Mouse (Mus musculus) myocyte (in vitro differentiated cells): ENCODE data around the gene Ttll11. TPM values are rescaled to one million over a fixed set of nuclear protein-coding genes. Genes with fewer than 3 reads are reported as not detected.

Experiments
- H3K27me3 ChIP-seq: one replicate; pipeline ENCODE4 v1.6.1; 2011; ENCODE audit not compliant: control insufficient read depth, insufficient read depth, insufficient read length
- H3K36me3 ChIP-seq: one replicate; pipeline ENCODE4 v1.6.1; 2011; ENCODE audit not compliant: control insufficient read depth, insufficient read depth
- H3K4me2 ChIP-seq: one replicate; pipeline ENCODE4 v1.6.1; 2011; ENCODE audit warnings: low read depth, control low read depth
- H3K4me3 ChIP-seq: one replicate; pipeline ENCODE4 v1.5.1; 2011; ENCODE audit warnings: mild to moderate bottlenecking, control low read depth, moderate library complexity
- H3K79me2 ChIP-seq: one replicate; pipeline ENCODE4 v1.6.1; 2011; ENCODE audit not compliant: control insufficient read depth, insufficient read depth
- H3ac ChIP-seq: one replicate; pipeline ENCODE4 v1.6.1; 2011; ENCODE audit not compliant: control insufficient read depth, insufficient read length
- CEBPB ChIP-seq: IDR thresholded peaks from 2 replicates; pipeline ENCODE4 v1.6.1; 2011; ENCODE audit warnings: mild to moderate bottlenecking, moderate library complexity; ENCODE audit not compliant: poor library complexity, insufficient read depth, severe bottlenecking
- E2F4 ChIP-seq: IDR thresholded peaks from one replicate; pipeline ENCODE4 v1.6.1; 2011; ENCODE audit warnings: mild to moderate bottlenecking, control low read depth, moderate library complexity; ENCODE audit not compliant: insufficient read depth
- MAX ChIP-seq: IDR thresholded peaks from one replicate; pipeline ENCODE4 v1.6.1; 2011; ENCODE audit warnings: low read depth, mild to moderate bottlenecking, control low read depth
- MYOD1 ChIP-seq, 3 experiments: IDR thresholded peaks; one replicate each; pipeline ENCODE4 v1.6.1; 2011; ENCODE audit warnings: control low read depth in 2 of 3, low read depth in 2 of 3, mild to moderate bottlenecking in 2 of 3, moderate library complexity in 1 of 3; ENCODE audit not compliant: insufficient read length in 2 of 3, control insufficient read depth in 1 of 3
- MYOG ChIP-seq, 3 experiments: IDR thresholded peaks; one replicate each; pipeline ENCODE4 v1.6.1; 2011; ENCODE audit warnings: control low read depth in 2 of 3, low read depth in 2 of 3, mild to moderate bottlenecking in 2 of 3; ENCODE audit not compliant: insufficient read length in 2 of 3, control insufficient read depth in 1 of 3, insufficient read depth in 1 of 3
- POLR2A ChIP-seq: IDR thresholded peaks from one replicate; pipeline ENCODE4 v1.6.1; 2011; ENCODE audit warnings: low read depth, mild to moderate bottlenecking, control low read depth, moderate library complexity; ENCODE audit not compliant: insufficient read length
- POLR2AphosphoS2 ChIP-seq: IDR thresholded peaks from one replicate; pipeline ENCODE4 v1.6.1; 2011; ENCODE audit warnings: low read depth, control low read depth; ENCODE audit not compliant: insufficient read length
- REST ChIP-seq: IDR thresholded peaks from one replicate; pipeline ENCODE4 v1.6.1; 2011; ENCODE audit warnings: mild to moderate bottlenecking, control low read depth, moderate library complexity; ENCODE audit not compliant: insufficient read depth, insufficient read length
- SRF ChIP-seq: IDR thresholded peaks from one replicate; pipeline ENCODE4 v1.6.1; 2011; ENCODE audit warnings: low read depth; ENCODE audit not compliant: control insufficient read depth, insufficient read length
- TCF12 ChIP-seq: IDR thresholded peaks from one replicate; pipeline ENCODE4 v1.6.1; 2011; ENCODE audit warnings: mild to moderate bottlenecking, control low read depth; ENCODE audit not compliant: poor library complexity, insufficient read depth, severe bottlenecking
- TCF3 ChIP-seq: IDR thresholded peaks from one replicate; pipeline ENCODE4 v1.6.1; 2011; ENCODE audit warnings: low read depth, control low read depth; ENCODE audit not compliant: insufficient read length
- USF1 ChIP-seq: IDR thresholded peaks from one replicate; pipeline ENCODE4 v1.6.1; 2011; ENCODE audit warnings: low read depth, mild to moderate bottlenecking, control low read depth, moderate library complexity
- polyA plus RNA-seq: library from polyadenylated mRNA; unstranded; fragments of >200 nt; fragmentation: generic; extraction: Trizol; gene quantifications from one replicate; pipeline ENCODE4 v1.2.1, GENCODE M21; 2012; ENCODE audit warnings: missing spikeins

Ttll11 gene
- polyA plus RNA-seq, 1 experiment: 9.8 TPM

DNA sequence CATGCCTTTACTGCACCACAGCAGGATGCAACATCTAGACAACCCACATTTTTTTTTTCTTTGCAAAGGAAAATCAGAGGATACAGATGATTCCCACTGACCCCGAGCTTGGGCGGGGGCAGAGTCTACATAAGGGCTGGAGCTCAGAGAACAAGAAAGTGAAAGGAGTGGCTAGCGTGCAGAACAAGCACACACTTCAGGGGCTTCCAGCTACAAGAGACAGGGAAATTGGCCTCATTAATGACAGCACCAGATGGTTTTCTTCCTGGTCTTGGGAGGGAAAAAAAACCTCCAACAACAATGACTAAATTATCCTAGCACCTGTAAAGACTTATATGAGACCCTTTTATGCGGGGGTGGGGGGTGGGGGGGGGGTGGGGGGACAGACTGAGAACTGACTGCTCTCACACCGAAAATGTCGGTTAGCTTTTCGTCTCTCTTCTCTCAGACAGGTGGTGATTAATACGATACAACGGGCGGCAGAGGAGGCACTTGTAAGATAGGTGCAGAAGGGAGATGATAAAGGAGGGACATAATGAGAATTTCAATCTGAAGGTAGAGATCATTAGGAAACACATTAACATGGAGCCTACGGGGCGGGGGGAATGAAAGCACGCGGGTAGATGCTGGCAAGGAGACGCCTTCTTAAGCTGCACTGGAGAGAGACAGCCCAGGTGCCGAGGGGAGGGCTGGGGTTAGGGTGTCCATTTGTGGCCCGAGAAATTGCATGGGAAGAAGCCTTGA, 128.1 kb downstream of the Ttll11 start:
- H3K4me3 ChIP-seq: no peak overlapping the region
- no peaks in the 10 kb centered on the region for H3K36me3 ChIP-seq
- no peak overlapping the region for H3ac ChIP-seq
- H3K27me3 ChIP-seq: no peaks in the 10 kb centered on the region
- no peak for TF ChIP-seq E2F4
- no peak for TF ChIP-seq TCF12
- TF ChIP-seq CEBPB: no peak
- no peak for TF ChIP-seq POLR2A
- TF ChIP-seq POLR2AphosphoS2: no peak
- no peak for TF ChIP-seq MAX
- no peak for TF ChIP-seq USF1
- TF ChIP-seq TCF3: no peak
- TF ChIP-seq SRF: no peak
- TF ChIP-seq REST: no peak
- TF ChIP-seq MYOD1 (IDR thresholded peaks at IDR 0.05; ENCODE audit: control insufficient read depth in 1 of 3, insufficient read length in 2 of 3, low read depth in 2 of 3): no peak
- TF ChIP-seq MYOG (IDR thresholded peaks at IDR 0.05; ENCODE audit: control insufficient read depth in 1 of 3, insufficient read depth in 1 of 3, insufficient read length in 2 of 3, low read depth in 2 of 3): no peak
- H3K4me2 ChIP-seq: no peak overlapping the region
- H3K79me2 ChIP-seq: no peaks in the 10 kb centered on the region

DNA sequence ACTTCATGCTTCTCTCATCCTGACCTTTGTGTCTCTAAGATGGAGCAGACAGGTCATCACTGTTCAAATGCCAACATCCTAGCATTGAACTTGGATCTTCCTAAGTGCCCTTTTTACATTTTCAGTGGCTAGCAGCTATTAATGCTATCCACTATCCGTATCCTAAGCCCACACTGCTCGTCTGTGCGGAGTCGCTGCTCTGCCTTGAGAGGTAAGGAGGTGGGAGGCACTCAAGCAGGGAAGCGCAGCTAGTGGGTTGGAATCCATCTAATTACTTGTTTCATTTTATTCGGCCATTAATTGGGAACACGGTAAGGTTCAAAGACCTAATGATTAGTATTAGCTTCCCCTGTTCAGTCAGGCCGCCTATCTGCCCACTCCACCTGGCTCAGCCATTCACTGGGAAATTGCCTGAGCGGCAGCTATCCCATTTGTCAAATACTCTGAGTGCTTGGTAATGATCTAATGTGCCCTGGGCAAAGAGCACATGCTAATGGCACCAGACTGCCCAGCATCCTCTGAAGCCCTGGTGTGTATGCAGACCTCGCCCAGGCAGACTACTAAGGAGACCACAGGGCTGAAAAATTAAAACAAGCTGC, 130.0 kb downstream of the Ttll11 start:
- Histone ChIP-seq H3K4me3 (no peak overlapping the region), H3K4me2 (no peak overlapping the region), H3ac (no peak overlapping the region), H3K36me3 (no peaks in the 10 kb centered on the region), H3K79me2 (no peaks in the 10 kb centered on the region), H3K27me3 (no peaks in the 10 kb centered on the region)
- TF ChIP-seq USF1 (no peak), SRF (no peak), MYOG (IDR thresholded peaks at IDR 0.05; ENCODE audit: control insufficient read depth in 1 of 3, insufficient read depth in 1 of 3, insufficient read length in 2 of 3, low read depth in 2 of 3) (no peak), MAX (no peak)

DNA sequence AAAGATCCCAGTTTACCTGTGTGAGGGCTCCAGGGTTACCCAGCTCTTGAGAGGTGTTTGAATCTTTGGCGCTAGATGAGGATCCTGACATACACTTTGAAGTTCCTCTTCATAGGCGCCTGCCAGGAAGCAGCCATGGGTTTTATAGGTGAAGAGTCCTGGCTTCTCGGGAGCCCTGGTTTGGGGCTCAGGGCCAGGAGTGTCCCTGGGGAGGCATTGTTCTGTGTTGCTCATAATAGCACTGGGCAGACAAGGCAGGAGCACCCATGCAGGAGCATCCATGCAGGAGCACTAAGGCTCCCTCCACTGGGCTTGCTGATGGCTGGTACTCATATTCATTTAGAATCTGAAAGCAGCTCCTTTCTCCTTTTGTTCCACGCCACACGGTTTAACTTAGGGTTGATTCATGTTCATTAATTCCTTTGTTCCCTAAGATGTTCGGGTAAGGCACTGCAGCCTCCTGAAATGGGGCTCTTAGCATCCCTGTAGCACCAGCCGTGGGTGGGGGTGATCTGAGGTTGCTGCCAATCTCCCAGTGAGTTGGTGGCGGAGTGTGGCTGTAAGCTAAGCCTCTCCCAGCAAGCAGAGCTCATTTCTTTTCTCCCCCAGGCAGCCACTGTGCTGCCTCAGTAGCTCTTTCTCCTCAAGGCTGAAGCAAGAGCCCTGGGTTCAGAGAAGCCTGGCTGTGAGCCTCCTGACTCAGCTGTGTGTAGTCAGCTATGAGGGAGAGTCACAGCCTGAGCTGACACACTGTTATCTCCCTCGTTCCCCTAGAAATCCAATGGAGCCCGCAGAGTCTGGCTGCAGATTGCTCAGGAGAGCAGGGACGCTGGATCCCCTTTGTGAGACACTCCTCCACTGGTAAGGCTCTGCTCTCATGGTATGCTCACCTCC, 133.9 kb downstream of the Ttll11 start:
- Histone ChIP-seq H3K4me3 (no peak overlapping the region), H3K27me3 (no peaks in the 10 kb centered on the region), H3K4me2 (peak overlapping the region; percentile 24), H3ac (no peak overlapping the region), H3K79me2 (no peaks in the 10 kb centered on the region), H3K36me3 (no peaks in the 10 kb centered on the region)
- no peak for TF ChIP-seq TCF3
- no peak for TF ChIP-seq E2F4
- TF ChIP-seq POLR2AphosphoS2: no peak
- no peak for TF ChIP-seq MYOG (IDR thresholded peaks at IDR 0.05; ENCODE audit: control insufficient read depth in 1 of 3, insufficient read depth in 1 of 3, insufficient read length in 2 of 3, low read depth in 2 of 3)
- TF ChIP-seq MYOD1 (IDR thresholded peaks at IDR 0.05; ENCODE audit: control insufficient read depth in 1 of 3, insufficient read length in 2 of 3, low read depth in 2 of 3): no peak
- TF ChIP-seq USF1: no peak
- no peak for TF ChIP-seq SRF
- no peak for TF ChIP-seq REST
- no peak for TF ChIP-seq MAX
- no peak for TF ChIP-seq TCF12
- TF ChIP-seq POLR2A: no peak
- no peak for TF ChIP-seq CEBPB

- Histone ChIP-seq H3ac (no peak overlapping the region), H3K79me2 (no peaks in the 10 kb centered on the region), H3K27me3 (no peaks in the 10 kb centered on the region), H3K4me2 (no peak overlapping the region), H3K4me3 (no peak overlapping the region), H3K36me3 (no peaks in the 10 kb centered on the region)
- TF ChIP-seq REST: no peak
- TF ChIP-seq MYOG (IDR thresholded peaks at IDR 0.05; ENCODE audit: control insufficient read depth in 1 of 3, insufficient read depth in 1 of 3, insufficient read length in 2 of 3, low read depth in 2 of 3): no peak
- TF ChIP-seq E2F4: no peak
- TF ChIP-seq USF1: no peak
- no peak for TF ChIP-seq TCF12
- TF ChIP-seq CEBPB: no peak
- no peak for TF ChIP-seq POLR2AphosphoS2
- TF ChIP-seq POLR2A: no peak
- TF ChIP-seq MYOD1 (IDR thresholded peaks at IDR 0.05; ENCODE audit: control insufficient read depth in 1 of 3, insufficient read length in 2 of 3, low read depth in 2 of 3): no peak
- no peak for TF ChIP-seq MAX
Measured at GRCm38 (mm10) chr2:35843896-35844690, 135.6 kb downstream of the Ttll11 start.
